Mouse (Mus musculus) embryonic facial prominence, embryonic 11.5 days (tissue): ENCODE data around the gene Vsx2. TPM values are rescaled to one million over a fixed set of nuclear protein-coding genes. Genes with fewer than 3 reads are reported as not detected.

Experiments
- ATAC-seq: fragments of 200-750 bp; cut with Nextera tagmentation; replicated peaks from 2 replicates; pipeline ENCODE4 v1.8.0; 2017; ENCODE audit warnings: low read depth; ENCODE audit not compliant: insufficient number of reproducible peaks, low FRiP score, low TSS enrichment
- DNase-seq: peaks from one replicate; pipeline ENCODE4 v3.0.0-alpha.2; 2015; ENCODE audit warnings: low spot score
- H3K27ac ChIP-seq: fragments of 300-500 bp; sonication (generic); replicated peaks from 2 replicates; pipeline ENCODE4 v1.5.1; 2014; ENCODE audit warnings: mild to moderate bottlenecking, low read depth, low read length, control low read depth
- H3K27me3 ChIP-seq: fragments of 300-500 bp; sonication (generic); 2 replicates; pipeline ENCODE4 v1.6.1; 2014; ENCODE audit warnings: mild to moderate bottlenecking, low read length, moderate library complexity, mixed read lengths; ENCODE audit not compliant: control insufficient read depth, insufficient read depth
- H3K36me3 ChIP-seq: fragments of 300-500 bp; sonication (generic); replicated peaks from 2 replicates; pipeline ENCODE4 v1.6.1; 2014; ENCODE audit warnings: low read depth, mild to moderate bottlenecking, low read length, moderate library complexity, mixed read lengths; ENCODE audit not compliant: control insufficient read depth, insufficient read depth
- H3K4me1 ChIP-seq: fragments of 300-500 bp; sonication (generic); 2 replicates; pipeline ENCODE4 v1.6.1; 2014; ENCODE audit warnings: low read length, mixed read lengths; ENCODE audit not compliant: control insufficient read depth, insufficient read depth
- H3K4me2 ChIP-seq: fragments of 300-500 bp; sonication (generic); 2 replicates; pipeline ENCODE4 v1.6.1; 2014; ENCODE audit warnings: low read depth, mild to moderate bottlenecking, control low read depth, low read length, moderate library complexity
- H3K4me3 ChIP-seq: fragments of 300-500 bp; sonication (generic); 2 replicates; pipeline ENCODE4 v1.5.1; 2014; ENCODE audit warnings: low read depth, low read length, control low read depth
- H3K9ac ChIP-seq: fragments of 300-500 bp; sonication (generic); replicated peaks from 2 replicates; pipeline ENCODE4 v1.6.1; 2014; ENCODE audit warnings: mild to moderate bottlenecking, control low read depth, low read length
- H3K9me3 ChIP-seq: fragments of 300-500 bp; sonication (generic); replicated peaks from 2 replicates; pipeline ENCODE4 v1.6.1; 2016; ENCODE audit warnings: mild to moderate bottlenecking, low read length, inconsistent platforms, mixed read lengths; ENCODE audit not compliant: control insufficient read depth
- WGBS: fragments of 180-500 bp; shearing (Covaris S2); extraction: QIAGEN DNeasy Blood & Tissue Kit; methylation state at CpG from one replicate; pipeline ENCODE4 v1.1.7; 2014; 5-methylcytosine and 5-hydroxymethylcytosine counted together
- polyA plus RNA-seq: library from polyadenylated mRNA; unstranded; fragments of >200 nt; fragmentation: Nextera tagmentation; extraction: Ambion mirVana; gene quantifications from 2 replicates; pipeline ENCODE4 v1.2.1, GENCODE M21; 2014

The Vsx2 gene
- polyA plus RNA-seq, 1 experiment from 2014 or later = 3.6 TPM

- no peaks in the 10 kb centered on the region for H3K9me3 ChIP-seq
- DNase-seq = no peak
- H3K4me1 ChIP-seq = no peaks in the 10 kb centered on the region
- peaks cover 38% of the 10 kb centered on the region for H3K27me3 ChIP-seq
- H3K27ac ChIP-seq = no peak overlapping the region
- no peak overlapping the region for H3K4me3 ChIP-seq
- H3K9ac ChIP-seq = no peak overlapping the region
- WGBS = 9% methylated on average over 6 of the region's 6 CpGs
- no peak overlapping the region for H3K4me2 ChIP-seq
- H3K36me3 ChIP-seq = no peaks in the 10 kb centered on the region
- no peak for ATAC-seq
Measured at GRCm38 (mm10) chr12:84640253-84640652, 70.7 kb downstream of the Vsx2 start.

DNA sequence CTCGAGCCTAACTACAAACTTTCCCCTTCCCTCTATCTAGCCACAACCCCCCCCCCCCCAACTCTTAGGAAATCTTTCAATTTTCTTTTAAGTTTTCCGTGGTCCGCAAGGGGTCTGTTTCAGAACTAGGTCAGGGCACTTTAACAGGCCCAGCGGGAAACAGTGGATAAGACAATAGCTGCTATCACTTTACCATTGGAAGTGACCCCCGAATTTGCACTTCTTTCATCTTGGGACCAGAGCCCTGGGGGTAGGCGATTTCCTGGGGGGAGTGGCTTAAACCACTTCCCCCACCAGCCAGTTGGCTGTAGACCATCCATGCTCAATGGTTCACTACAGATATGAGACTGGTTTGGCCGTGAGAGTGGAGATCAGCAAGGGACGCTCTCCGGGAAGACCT is 71.1 kb downstream of the Vsx2 start, which contains the start of gene Vrtn:
Gene Vrtn, plus strand, starts transcription at position 366 of the 400 bp plus-strand sequence.
- Histone ChIP-seq H3K4me1 (no peaks in the 10 kb centered on the region), H3K27me3 (peaks cover 38% of the 10 kb centered on the region), H3K4me3 (no peak within 1 kb of the TSS), H3K9ac (no peak within 1 kb of the TSS), H3K9me3 (no peaks in the 10 kb centered on the region), H3K4me2 (no peak within 1 kb of the TSS), H3K36me3 (no peaks in the 10 kb centered on the region), H3K27ac (no peak within 1 kb of the TSS)
- WGBS = 5% methylated on average over 9 of the region's 9 CpGs
- ATAC-seq (no peak), DNase-seq (no peak)

Other genes with a start within 250 kb of the Vsx2 start
- 47.2 and 54.3 TPM in 2 replicates for gene Coq6, start 208.1 kb upstream of the Vsx2 start, polyA plus RNA-seq
- 3.3 and 3.7 TPM in 2 replicates for gene Fam161b, start 207.9 kb upstream of the Vsx2 start, polyA plus RNA-seq
- gene Entpd5, start 160.7 kb upstream of the Vsx2 start, polyA plus RNA-seq = 9.0 and 10.9 TPM in 2 replicates
- 0.41 and 0.49 TPM in 2 replicates for gene Bbof1, start 160.7 kb upstream of the Vsx2 start, polyA plus RNA-seq
- gene Rnf113a2, start 152.6 kb upstream of the Vsx2 start, polyA plus RNA-seq = 29.4 and 30.0 TPM in 2 replicates
- gene Aldh6a1, start 118.8 kb upstream of the Vsx2 start, polyA plus RNA-seq = 31.4 and 33.5 TPM in 2 replicates
- gene Lin52, start 118.3 kb upstream of the Vsx2 start, polyA plus RNA-seq = 35.8 and 36.1 TPM in 2 replicates
- 6.3 and 6.5 TPM in 2 replicates for gene Abcd4, start 47.7 kb downstream of the Vsx2 start, polyA plus RNA-seq
- gene Vrtn, start 71.3 kb downstream of the Vsx2 start, polyA plus RNA-seq = not detected in 2 replicates
- gene Syndig1l, start 129.1 kb downstream of the Vsx2 start, polyA plus RNA-seq = not detected in 2 replicates
- 72.6 and 73.9 TPM in 2 replicates for gene Npc2, start 203.4 kb downstream of the Vsx2 start, polyA plus RNA-seq
- gene Isca2, start 203.5 kb downstream of the Vsx2 start, polyA plus RNA-seq = 128 and 136 TPM in 2 replicates